Mouse (Mus musculus): ENCODE measurements at regions not wholly inside any gene's neighbourhood (a gene's known extent, or its start where the extent isn't known, plus 50 kb on each side); places are given as distances from the start of the nearest gene placed in this dataset.

GRCm38 (mm10) chr8:49372686-49373085, 528.9 kb upstream of the Tenm3 start:
- TF ChIP-seq CTCF (IDR thresholded peaks at IDR 0.05; ENCODE audit: borderline replicate concordance, insufficient read depth, low read length) (no peak), POLR2A (IDR thresholded peaks at IDR 0.05; ENCODE audit: low read depth, low read length) (no peak)
